Comparison of ENCODE assay signal across 9 mouse cellular contexts in genomic region chr9:101181962-101182701, GRCm38 (mm10).
DNase-seq lines count a peak whose midpoint lies in the region; ATAC-seq lines count a peak whose summit lies in the region.
"Had no signal": no experiment of that assay in that cellular context is flagged by ENCODE, and none has a peak within 500 bp of the region (broad histone marks: within the 10 kb centered on the region; RNA-seq: fewer than 3 reads in every experiment).

No protein-coding gene starts in this region.

- H3K36me3 ChIP-seq in embryonic facial prominence, embryonic 15.5 days, result peaks cover 26% of the 10 kb centered on the region
- H3K36me3 ChIP-seq in heart, embryonic 10.5 days, result peaks cover 65% of the 10 kb centered on the region
- peaks cover 30% of the 10 kb centered on the region for H3K36me3 ChIP-seq in kidney, embryonic 16.5 days (ENCODE audit: insufficient read depth, low read length)
- 0 out of 2 replicates have a peak, but pooled peaks cover 8% of the 10 kb centered on the region for H3K36me3 ChIP-seq in stomach, embryonic 16.5 days (ENCODE audit: control insufficient read depth, insufficient read depth, low read length)

- peak; percentile 76 to 80 for DNase-seq in B cell, adult 2 months
- peak; percentile 50 to 70 for DNase-seq in adrenal gland, postnatal 4 days (ENCODE audit: low spot score in 2 of 2)
- DNase-seq in heart, embryonic 10.5 days (ENCODE audit: low spot score), result peak; percentile 89
- peak; percentile 81 for DNase-seq in liver
- DNase-seq in natural killer cell, adult 2 months (ENCODE audit: low spot score in 2 of 2), result peak; percentile 31 to 57

- WGBS in embryonic facial prominence, embryonic 15.5 days, result 42% methylated on average over 5 of the region's 5 CpGs
- 38% methylated on average over 5 of the region's 5 CpGs for WGBS in heart, embryonic 10.5 days
- 36% methylated on average over 5 of the region's 5 CpGs for WGBS in kidney, embryonic 16.5 days
- 30% methylated on average over 5 of the region's 5 CpGs for WGBS in stomach, embryonic 16.5 days

- H3K27ac ChIP-seq in embryonic facial prominence, embryonic 15.5 days (replicated peaks), result no peak overlapping the region; the same call in 1 of the 2 replicates
- no peak overlapping the region for H3K27ac ChIP-seq in heart, embryonic 10.5 days
- H3K27ac ChIP-seq in kidney, embryonic 16.5 days (ENCODE audit: low read length), result peak overlapping the region; percentile 54; the same call in 1 of the 2 replicates
- H3K27ac ChIP-seq in stomach, embryonic 16.5 days (ENCODE audit: low read length), result 0 out of 2 replicates have a peak overlapping the region, but pooled peaks have one; percentile 7
- H3K27ac ChIP-seq: embryonic facial prominence, embryonic 12.5 days had no signal

- H3K4me3 ChIP-seq in embryonic facial prominence, embryonic 15.5 days (replicated peaks), result no peak overlapping the region
- no peak overlapping the region for H3K4me3 ChIP-seq in heart, embryonic 10.5 days
- H3K4me3 ChIP-seq in kidney, embryonic 16.5 days (ENCODE audit: low read length), result no peak overlapping the region
- no peak overlapping the region for H3K4me3 ChIP-seq in stomach, embryonic 16.5 days (replicated peaks; ENCODE audit: low read length)
- H3K4me3 ChIP-seq: embryonic facial prominence, embryonic 12.5 days had no signal

- no peaks in the 10 kb centered on the region for H3K27me3 ChIP-seq in embryonic facial prominence, embryonic 15.5 days
- no peaks in the 10 kb centered on the region for H3K27me3 ChIP-seq in heart, embryonic 10.5 days (ENCODE audit: insufficient read depth, poor library complexity, severe bottlenecking)
- no peaks in the 10 kb centered on the region for H3K27me3 ChIP-seq in kidney, embryonic 16.5 days (ENCODE audit: insufficient read depth, low read length)
- no peaks in the 10 kb centered on the region for H3K27me3 ChIP-seq in stomach, embryonic 16.5 days (ENCODE audit: control insufficient read depth, insufficient read depth, low read length)
- H3K27me3 ChIP-seq: embryonic facial prominence, embryonic 12.5 days had no signal

- ATAC-seq in embryonic facial prominence, embryonic 15.5 days (ENCODE audit: insufficient number of reproducible peaks, low FRiP score, low TSS enrichment, low read depth), result peak; percentile 60; the same call in 1 of the 2 replicates
- ATAC-seq in kidney, embryonic 16.5 days (ENCODE audit: low FRiP score, low TSS enrichment), result peak; percentile 85
- ATAC-seq in stomach, embryonic 16.5 days (ENCODE audit: insufficient read depth, low FRiP score), result peak; percentile 80

- no peak overlapping the region for H3K9ac ChIP-seq in embryonic facial prominence, embryonic 15.5 days
- no peak overlapping the region for H3K9ac ChIP-seq in kidney, embryonic 16.5 days (replicated peaks; ENCODE audit: low read length)
- H3K9ac ChIP-seq in stomach, embryonic 16.5 days (ENCODE audit: low read length), result no peak overlapping the region
- H3K9ac ChIP-seq: embryonic facial prominence, embryonic 12.5 days had no signal

- no peaks in the 10 kb centered on the region for H3K9me3 ChIP-seq in embryonic facial prominence, embryonic 15.5 days (replicated peaks)
- H3K9me3 ChIP-seq in heart, embryonic 10.5 days, result no peaks in the 10 kb centered on the region
- no peaks in the 10 kb centered on the region for H3K9me3 ChIP-seq in kidney, embryonic 16.5 days (ENCODE audit: low read length)
- H3K9me3 ChIP-seq in stomach, embryonic 16.5 days (replicated peaks; ENCODE audit: control insufficient read depth, low read length), result no peaks in the 10 kb centered on the region
- H3K9me3 ChIP-seq: embryonic facial prominence, embryonic 12.5 days had no signal

- H3K4me2 ChIP-seq in embryonic facial prominence, embryonic 15.5 days (replicated peaks), result no peak overlapping the region
- no peak overlapping the region for H3K4me2 ChIP-seq in kidney, embryonic 16.5 days (replicated peaks; ENCODE audit: low read depth, low read length)
- no peak overlapping the region for H3K4me2 ChIP-seq in stomach, embryonic 16.5 days (ENCODE audit: low read depth, low read length)
- H3K4me2 ChIP-seq: embryonic facial prominence, embryonic 12.5 days had no signal

- H3K4me1 ChIP-seq in embryonic facial prominence, embryonic 15.5 days, result 0 out of 2 replicates have a peak, but pooled peaks cover 2% of the 10 kb centered on the region
- H3K4me1 ChIP-seq in heart, embryonic 10.5 days, result no peaks in the 10 kb centered on the region
- H3K4me1 ChIP-seq in kidney, embryonic 16.5 days (ENCODE audit: insufficient read depth, low read length), result no peaks in the 10 kb centered on the region
- no peaks in the 10 kb centered on the region for H3K4me1 ChIP-seq in stomach, embryonic 16.5 days (ENCODE audit: control insufficient read depth, insufficient read depth, low read length)
- H3K4me1 ChIP-seq: embryonic facial prominence, embryonic 12.5 days had no signal

Comparison
In these comparisons a context has a peak if more than half of its experiments do, and no peak if none do; other contexts are left out.
1. H3K27ac ChIP-seq: peak in kidney, embryonic 16.5 days (single experiment) and stomach, embryonic 16.5 days (single experiment); none in embryonic facial prominence, embryonic 15.5 days (single experiment) and heart, embryonic 10.5 days (single experiment).
2. Peak in every context shown above with its lines, with median percentiles within 50 percentile points of each other: DNase-seq and ATAC-seq.